Mouse (Mus musculus) neural tube, embryonic 12.5 days (tissue): ENCODE data around the gene Cd28. TPM values are rescaled to one million over a fixed set of nuclear protein-coding genes. Genes with fewer than 3 reads are reported as not detected.
"Not testable (repeated sequence)": the region's sequence is repeated elsewhere in the genome, so short reads cannot be mapped to it uniquely, and the experiment has no call there.

Experiments
- ATAC-seq: fragments of 200-750 bp; cut with Nextera tagmentation; 2 replicates; pipeline ENCODE4 v1.8.0; 2017; ENCODE audit warnings: low read depth, mild to moderate bottlenecking, moderate TSS enrichment, moderate library complexity; ENCODE audit not compliant: low FRiP score
- H3K27ac ChIP-seq: fragments of 300-500 bp; sonication (generic); 2 replicates; pipeline ENCODE4 v1.5.1; 2016
- H3K27me3 ChIP-seq: fragments of 300-500 bp; sonication (generic); replicated peaks from 2 replicates; pipeline ENCODE4 v1.6.1; 2016; ENCODE audit warnings: mild to moderate bottlenecking
- H3K36me3 ChIP-seq: fragments of 300-500 bp; sonication (generic); 2 replicates; pipeline ENCODE4 v1.6.1; 2016; ENCODE audit warnings: mild to moderate bottlenecking
- H3K4me1 ChIP-seq: fragments of 300-500 bp; sonication (generic); 2 replicates; pipeline ENCODE4 v1.6.1; 2016
- H3K4me2 ChIP-seq: fragments of 300-500 bp; sonication (generic); replicated peaks from 2 replicates; pipeline ENCODE4 v1.6.1; 2016; ENCODE audit warnings: mild to moderate bottlenecking
- H3K4me3 ChIP-seq: fragments of 300-500 bp; sonication (generic); 2 replicates; pipeline ENCODE4 v1.5.1; 2016
- H3K9ac ChIP-seq: fragments of 300-500 bp; sonication (generic); 2 replicates; pipeline ENCODE4 v1.6.1; 2016; ENCODE audit warnings: mild to moderate bottlenecking
- H3K9me3 ChIP-seq: fragments of 300-500 bp; sonication (generic); 2 replicates; pipeline ENCODE4 v1.6.1; 2016; ENCODE audit warnings: mild to moderate bottlenecking
- WGBS: fragments of 180-500 bp; shearing (Covaris S2); methylation state at CpG from one replicate; pipeline ENCODE4 v1.1.7; 2016; 5-methylcytosine and 5-hydroxymethylcytosine counted together
- polyA plus RNA-seq: library from polyadenylated mRNA; unstranded; fragments of >200 nt; fragmentation: Nextera tagmentation; extraction: Ambion mirVana; gene quantifications from 2 replicates; pipeline ENCODE4 v1.2.1, GENCODE M21; 2016

Gene Cd28
- polyA plus RNA-seq, 1 experiment from 2014 or later = 0.14 TPM

- Histone ChIP-seq H3K36me3 (no peaks in the 10 kb centered on the region), H3K9ac (no peak overlapping the region), H3K4me3 (no peak overlapping the region), H3K27me3 (no peaks in the 10 kb centered on the region), H3K4me2 (no peak overlapping the region), H3K27ac (no peak overlapping the region), H3K9me3 (no peaks in the 10 kb centered on the region), H3K4me1 (no peaks in the 10 kb centered on the region)
- ATAC-seq = no peak
- WGBS = 85% methylated on average over 2 of the region's 2 CpGs
These were observed 91.9 kb downstream of the Cd28 start for GRCm38 (mm10) chr1:60808466-60808865.

GRCm38 (mm10) chr1:60809166-60809565 lies 92.6 kb downstream of the Cd28 start:
- Histone ChIP-seq H3K4me2 (no peak overlapping the region), H3K4me1 (no peaks in the 10 kb centered on the region), H3K27me3 (no peaks in the 10 kb centered on the region), H3K4me3 (no peak overlapping the region), H3K36me3 (no peaks in the 10 kb centered on the region), H3K9ac (no peak overlapping the region), H3K27ac (no peak overlapping the region), H3K9me3 (no peaks in the 10 kb centered on the region)
- no peak for ATAC-seq
- WGBS = 85% methylated on average over 12 of the region's 12 CpGs

GRCm38 (mm10) chr1:60810821-60811220 lies 94.2 kb downstream of the Cd28 start:
- no peaks in the 10 kb centered on the region for H3K27me3 ChIP-seq
- no peaks in the 10 kb centered on the region for H3K36me3 ChIP-seq
- H3K27ac ChIP-seq = no peak overlapping the region
- H3K9me3 ChIP-seq = no peaks in the 10 kb centered on the region
- H3K4me3 ChIP-seq = no peak overlapping the region
- no peak overlapping the region for H3K9ac ChIP-seq
- no peaks in the 10 kb centered on the region for H3K4me1 ChIP-seq
- H3K4me2 ChIP-seq = no peak overlapping the region
- no peak for ATAC-seq

GRCm38 (mm10) chr1:60811998-60812397 lies 95.4 kb downstream of the Cd28 start:
- Histone ChIP-seq H3K36me3 (no peaks in the 10 kb centered on the region), H3K4me3 (no peak overlapping the region), H3K27ac (no peak overlapping the region), H3K9ac (no peak overlapping the region), H3K4me1 (no peaks in the 10 kb centered on the region), H3K27me3 (no peaks in the 10 kb centered on the region), H3K9me3 (no peaks in the 10 kb centered on the region), H3K4me2 (no peak overlapping the region)
- WGBS = 90% methylated on average over 1 of the region's 1 CpGs
- no peak for ATAC-seq

GRCm38 (mm10) chr1:60813411-60813810 lies 96.8 kb downstream of the Cd28 start:
- no peaks in the 10 kb centered on the region for H3K9me3 ChIP-seq
- WGBS = 88% methylated on average over 2 of the region's 2 CpGs
- no peaks in the 10 kb centered on the region for H3K4me1 ChIP-seq
- H3K9ac ChIP-seq = no peak overlapping the region
- ATAC-seq = no peak
- H3K36me3 ChIP-seq = no peaks in the 10 kb centered on the region
- H3K4me2 ChIP-seq = no peak overlapping the region
- no peaks in the 10 kb centered on the region for H3K27me3 ChIP-seq
- H3K27ac ChIP-seq = no peak overlapping the region
- H3K4me3 ChIP-seq = no peak overlapping the region

GRCm38 (mm10) chr1:60815912-60816311 lies 99.3 kb downstream of the Cd28 start:
- Histone ChIP-seq H3K9ac (no peak overlapping the region), H3K4me3 (no peak overlapping the region), H3K27me3 (no peaks in the 10 kb centered on the region), H3K4me2 (no peak overlapping the region), H3K27ac (no peak overlapping the region), H3K4me1 (no peaks in the 10 kb centered on the region), H3K36me3 (no peaks in the 10 kb centered on the region), H3K9me3 (no peaks in the 10 kb centered on the region)
- WGBS = 89% methylated on average over 6 of the region's 6 CpGs
- ATAC-seq = no peak

- not testable (repeated sequence) for H3K36me3 ChIP-seq, H3K27me3 ChIP-seq, H3K4me1 ChIP-seq, H3K4me3 ChIP-seq, H3K27ac ChIP-seq, ATAC-seq, H3K9ac ChIP-seq, H3K9me3 ChIP-seq, H3K4me2 ChIP-seq
- 74% methylated on average over 4 of the region's 4 CpGs for WGBS
These were observed 101.9 kb downstream of the Cd28 start for GRCm38 (mm10) chr1:60818491-60818890.

- WGBS = 79% methylated on average over 2 of the region's 2 CpGs
- no peak overlapping the region for H3K27ac ChIP-seq
- H3K9me3 ChIP-seq = no peaks in the 10 kb centered on the region
- H3K4me2 ChIP-seq = no peak overlapping the region
- no peak overlapping the region for H3K9ac ChIP-seq
- no peaks in the 10 kb centered on the region for H3K36me3 ChIP-seq
- no peaks in the 10 kb centered on the region for H3K27me3 ChIP-seq
- no peak overlapping the region for H3K4me3 ChIP-seq
- no peaks in the 10 kb centered on the region for H3K4me1 ChIP-seq
- no peak for ATAC-seq
These were observed 103.4 kb downstream of the Cd28 start for GRCm38 (mm10) chr1:60819993-60820392.

GRCm38 (mm10) chr1:60820981-60821380 lies 104.4 kb downstream of the Cd28 start:
- H3K27ac ChIP-seq = no peak overlapping the region
- no peaks in the 10 kb centered on the region for H3K27me3 ChIP-seq
- no peak overlapping the region for H3K9ac ChIP-seq
- WGBS = 82% methylated on average over 2 of the region's 2 CpGs
- no peaks in the 10 kb centered on the region for H3K36me3 ChIP-seq
- no peak for ATAC-seq
- no peaks in the 10 kb centered on the region for H3K4me1 ChIP-seq
- H3K4me3 ChIP-seq = no peak overlapping the region
- H3K4me2 ChIP-seq = no peak overlapping the region
- H3K9me3 ChIP-seq = no peaks in the 10 kb centered on the region

GRCm38 (mm10) chr1:60821590-60821989 lies 105.0 kb downstream of the Cd28 start:
- H3K9ac ChIP-seq = no peak overlapping the region
- H3K4me2 ChIP-seq = no peak overlapping the region
- no peaks in the 10 kb centered on the region for H3K9me3 ChIP-seq
- H3K4me3 ChIP-seq = no peak overlapping the region
- 89% methylated on average over 3 of the region's 3 CpGs for WGBS
- ATAC-seq = no peak
- no peak overlapping the region for H3K27ac ChIP-seq
- H3K27me3 ChIP-seq = no peaks in the 10 kb centered on the region
- H3K36me3 ChIP-seq = no peaks in the 10 kb centered on the region
- no peaks in the 10 kb centered on the region for H3K4me1 ChIP-seq

Other genes starting within 250 kb of the Cd28 start
- 23.3 and 27.8 TPM in 2 replicates for gene Raph1, start 149.7 kb upstream of the Cd28 start, polyA plus RNA-seq
- gene Ctla4, start 170.2 kb downstream of the Cd28 start, polyA plus RNA-seq = not detected in 2 replicates